Mouse (Mus musculus): ENCODE measurements around the gene Efnb2. TPM values are rescaled to one million over a fixed set of nuclear protein-coding genes. Genes with fewer than 3 reads are reported as not detected.

Gene Efnb2
- polyA plus RNA-seq, 1 experiment, result 35.3 TPM

DNA sequence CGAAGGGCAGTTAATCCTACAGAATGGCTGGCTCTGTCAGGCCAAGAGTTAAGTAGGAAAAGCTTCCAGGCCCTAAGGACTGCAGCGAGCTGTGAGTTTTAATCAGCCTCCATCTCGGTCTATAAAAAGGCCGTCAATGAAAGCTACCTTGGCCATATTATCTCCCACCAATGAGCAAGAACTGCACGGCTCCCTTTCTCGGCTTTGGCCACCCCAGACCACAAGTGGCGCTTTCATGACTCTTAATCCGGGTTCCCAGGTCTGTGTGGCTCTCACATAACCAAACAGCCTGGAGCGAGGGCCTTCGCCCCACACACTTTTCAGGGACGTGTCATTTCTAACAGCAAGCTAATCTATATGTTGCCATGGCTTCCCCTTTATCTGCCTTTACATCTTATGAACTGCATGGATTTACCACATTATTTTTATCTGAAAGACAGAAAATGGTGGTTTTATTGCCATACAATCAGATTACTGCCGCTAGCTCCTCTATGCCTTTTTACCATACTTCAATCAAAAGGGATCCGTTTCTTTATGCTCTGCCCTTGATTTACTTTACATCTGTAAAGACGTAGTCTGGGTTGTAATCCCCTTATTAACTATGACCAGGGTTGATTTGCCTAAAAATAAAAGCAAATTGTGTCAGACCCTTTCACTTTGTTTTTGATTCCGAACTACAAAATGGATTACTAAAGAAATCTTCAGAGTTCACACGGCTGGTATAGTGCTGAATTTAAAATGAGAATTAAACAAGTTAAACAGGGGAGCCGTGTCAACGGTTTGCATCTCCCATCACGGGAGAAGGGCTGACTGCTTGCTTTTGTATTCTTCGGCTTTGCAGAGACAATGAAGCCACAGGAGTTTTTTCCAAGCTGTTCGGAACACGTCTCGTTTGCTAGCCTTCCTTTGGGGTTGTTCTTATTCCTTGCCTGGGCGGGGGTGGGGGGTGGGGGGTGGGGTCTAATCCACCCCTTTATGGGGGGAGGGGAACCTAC, 5.4 kb downstream of the Efnb2 start:
- no peak for DNase-seq (ENCODE audit: low read depth)

DNA sequence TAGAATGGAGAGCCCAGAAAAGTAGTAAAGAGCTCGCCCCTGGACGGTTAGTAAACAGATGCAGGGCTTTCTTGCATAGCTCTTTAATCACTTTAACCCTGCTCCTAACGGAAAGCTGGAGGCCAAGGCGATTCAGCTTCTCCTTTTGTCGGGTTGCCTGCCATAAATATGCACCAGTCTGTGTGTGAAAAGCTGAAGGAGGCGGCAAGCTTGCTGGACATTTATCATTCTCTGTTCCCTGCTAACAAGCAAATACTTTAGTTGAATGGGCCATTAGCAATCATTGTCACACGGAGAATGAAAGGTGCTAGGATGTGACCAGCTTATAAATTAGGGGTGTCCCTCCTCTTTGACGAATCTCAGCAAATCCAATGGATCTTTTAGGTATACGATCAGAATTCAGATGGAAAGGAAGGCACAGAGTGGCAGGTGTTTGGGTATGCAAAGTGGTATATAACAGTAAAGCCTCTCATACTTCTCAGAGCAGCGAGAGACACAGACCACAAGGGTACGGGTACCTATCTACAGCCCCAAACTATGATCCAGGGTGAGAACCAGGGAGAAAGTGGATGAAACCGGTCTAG, 7.0 kb downstream of the Efnb2 start:
- DNase-seq (ENCODE audit: low read depth), result no peak

DNA sequence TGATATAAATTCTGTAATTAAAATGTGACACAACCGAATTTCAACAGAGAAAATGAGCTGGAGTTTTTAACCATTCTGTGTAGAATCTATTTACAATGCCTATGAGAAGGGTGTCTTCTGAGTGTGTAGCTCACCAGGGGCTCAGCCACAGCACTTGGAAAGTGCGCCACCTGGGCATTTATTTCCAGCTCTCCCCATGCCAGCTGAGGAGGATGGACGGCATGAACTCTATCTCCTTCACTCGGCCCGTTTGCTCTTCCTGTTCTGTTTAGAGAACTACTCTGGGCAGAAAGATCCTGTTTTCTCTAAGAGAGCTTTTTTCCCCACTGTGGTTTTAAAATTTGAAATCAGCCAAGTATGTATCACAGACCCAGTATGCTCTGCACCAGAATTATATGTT, 7.7 kb downstream of the Efnb2 start:
- DNase-seq (ENCODE audit: low read depth), result no peak

DNA sequence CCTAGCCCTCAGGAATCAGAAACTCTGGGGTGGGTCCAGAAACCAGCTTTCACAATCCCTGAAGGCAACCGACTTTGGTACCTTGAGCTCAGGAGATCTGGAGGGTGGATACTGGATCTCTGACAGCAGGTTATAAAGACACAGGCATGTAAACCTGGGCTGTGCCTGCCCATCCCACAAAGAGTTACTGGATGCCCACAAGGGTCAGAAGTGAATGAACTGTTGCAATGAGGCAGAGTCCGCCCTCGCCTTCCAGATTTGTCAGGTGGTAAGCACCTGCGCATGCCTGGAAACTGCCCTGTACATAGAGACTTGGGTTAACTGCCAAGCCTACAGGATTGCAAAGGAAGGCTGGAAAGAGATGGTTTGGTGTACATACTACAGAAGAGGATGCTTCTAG, 8.7 kb downstream of the Efnb2 start:
- DNase-seq (ENCODE audit: low read depth), result no peak

DNA sequence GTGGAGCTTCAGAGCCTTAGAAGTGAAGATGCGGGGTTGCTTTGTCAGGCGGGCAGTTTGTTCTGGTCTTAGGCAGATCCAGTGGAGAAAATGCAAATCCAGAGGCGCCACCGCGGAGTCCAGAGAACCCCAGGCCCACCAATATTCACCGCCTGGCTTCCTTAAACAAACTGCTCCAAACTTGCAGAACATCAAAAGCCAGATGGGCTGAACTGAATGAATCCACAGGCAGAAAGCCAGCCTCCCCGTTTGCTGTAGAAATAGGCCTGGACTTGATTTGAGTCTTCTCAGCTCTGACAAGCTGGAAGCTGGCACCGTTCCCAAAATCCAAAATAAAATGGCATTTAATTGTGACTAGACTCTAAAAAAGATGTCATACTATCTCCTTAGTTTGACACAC, 11.1 kb downstream of the Efnb2 start:
- DNase-seq (ENCODE audit: low read depth), result no peak

DNA sequence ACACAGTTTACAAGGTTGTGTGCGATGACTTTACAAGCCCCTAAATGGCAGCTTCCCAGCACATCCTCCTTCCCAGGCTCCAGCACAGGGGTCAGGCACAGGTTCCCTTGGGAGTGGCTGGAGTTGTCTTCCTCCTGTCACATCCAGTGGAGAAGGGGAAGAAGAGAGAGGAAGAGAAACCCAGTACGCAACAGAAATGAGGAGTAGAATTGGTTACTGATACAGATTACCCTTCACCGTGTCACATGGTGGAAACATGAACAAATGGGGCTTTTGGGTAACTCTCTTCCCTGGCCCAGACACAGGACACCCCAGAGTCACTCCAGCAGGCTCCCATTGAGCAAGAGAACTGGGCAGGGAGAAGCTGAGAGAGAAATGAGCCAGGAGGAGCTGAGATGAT, 11.5 kb downstream of the Efnb2 start:
- DNase-seq (ENCODE audit: low read depth), result no peak

DNA sequence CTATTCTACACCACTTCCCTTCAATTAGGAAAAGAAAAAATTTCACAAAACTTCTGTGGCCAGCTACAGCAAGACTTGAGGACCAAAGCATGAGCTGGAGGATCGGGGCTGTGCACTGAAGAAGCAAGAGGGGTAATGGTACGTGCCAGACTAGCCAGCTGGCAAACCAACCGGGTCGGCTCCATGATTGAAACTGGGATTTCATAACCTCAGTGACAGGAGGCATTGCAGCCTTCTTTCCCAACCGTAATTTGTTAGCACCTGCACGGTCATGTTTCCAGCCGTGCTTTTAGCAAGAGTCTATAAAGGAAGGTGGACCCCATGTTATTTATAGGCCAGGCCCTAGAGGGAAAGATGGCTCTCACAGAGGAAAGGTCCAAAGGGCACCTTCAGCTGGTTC, 12.4 kb downstream of the Efnb2 start:
- no peak for DNase-seq (ENCODE audit: low read depth)

DNA sequence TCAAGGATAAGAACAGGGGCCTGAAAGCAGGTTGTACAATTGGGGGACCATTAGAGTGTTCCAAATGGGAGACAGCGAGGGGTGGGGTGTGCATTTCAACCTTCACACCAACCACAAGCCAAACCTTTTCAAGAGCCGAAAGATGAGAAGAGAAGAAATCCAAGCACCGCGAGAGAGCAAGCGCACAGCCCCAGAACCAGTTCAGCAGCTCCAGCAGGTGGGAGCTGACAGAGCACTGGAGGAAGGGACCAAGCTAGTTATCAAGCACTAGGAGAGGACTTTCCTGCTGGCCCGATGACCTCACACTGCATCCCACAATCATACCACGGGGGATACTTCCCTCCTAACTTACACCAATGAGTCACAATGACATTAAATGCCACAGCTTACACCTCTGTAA, 13.2 kb downstream of the Efnb2 start:
- DNase-seq (ENCODE audit: low read depth), result no peak

DNA sequence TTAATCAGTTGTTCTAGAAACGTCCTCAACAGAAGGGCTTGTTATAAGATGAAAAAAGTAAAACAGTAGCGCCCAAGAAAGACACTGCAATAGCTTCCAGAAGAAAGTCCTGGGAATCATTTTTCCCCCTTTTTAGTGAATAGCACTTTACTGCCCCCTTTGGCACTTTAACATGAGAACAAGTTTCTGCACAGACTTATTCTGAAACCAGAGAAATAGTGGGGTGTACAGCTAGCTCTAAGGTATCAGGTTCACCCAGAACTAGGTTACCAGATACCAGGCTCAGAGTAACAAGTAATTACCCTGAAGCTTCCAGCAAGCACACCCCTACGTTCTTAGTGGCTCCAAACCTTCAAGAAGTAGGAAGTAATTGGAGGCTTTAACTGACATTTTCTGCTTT, 13.7 kb downstream of the Efnb2 start:
- no peak for DNase-seq (ENCODE audit: low read depth)

DNA sequence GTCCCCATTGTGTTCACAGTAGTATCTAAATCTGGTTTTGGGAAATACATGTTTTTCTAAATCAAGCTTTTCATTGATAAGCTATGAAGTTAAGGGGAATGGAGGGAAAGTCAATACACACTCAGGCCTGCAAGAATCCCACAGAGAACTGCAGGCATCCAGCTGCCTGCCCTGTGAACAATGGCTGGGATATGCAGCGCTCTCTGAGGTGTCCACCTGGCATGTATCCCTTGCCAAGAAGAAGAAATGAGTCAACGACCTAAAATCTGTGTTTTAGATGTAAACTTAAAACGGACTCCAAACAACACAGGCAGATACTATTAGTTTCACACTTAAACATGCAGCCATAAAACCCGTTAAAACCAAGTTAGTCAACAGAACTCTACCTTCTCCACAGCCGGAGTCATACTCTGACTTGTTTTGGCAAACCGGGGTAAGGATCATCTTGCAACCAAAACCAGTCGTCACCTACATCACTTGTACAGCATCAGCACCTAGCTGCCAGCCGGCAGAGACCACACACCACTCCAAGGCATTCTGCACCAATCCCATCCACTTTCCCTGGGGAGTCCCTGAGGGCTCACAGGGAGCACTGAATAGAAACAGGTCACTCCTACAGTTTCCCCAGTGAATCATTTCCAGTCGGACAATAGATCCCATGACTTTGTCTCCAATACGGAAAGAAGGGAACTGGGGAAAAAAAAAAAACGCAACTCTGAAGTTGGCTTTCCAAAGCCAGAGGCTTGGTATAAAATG, 16.7 kb downstream of the Efnb2 start:
- DNase-seq (ENCODE audit: low read depth), result no peak

DNA sequence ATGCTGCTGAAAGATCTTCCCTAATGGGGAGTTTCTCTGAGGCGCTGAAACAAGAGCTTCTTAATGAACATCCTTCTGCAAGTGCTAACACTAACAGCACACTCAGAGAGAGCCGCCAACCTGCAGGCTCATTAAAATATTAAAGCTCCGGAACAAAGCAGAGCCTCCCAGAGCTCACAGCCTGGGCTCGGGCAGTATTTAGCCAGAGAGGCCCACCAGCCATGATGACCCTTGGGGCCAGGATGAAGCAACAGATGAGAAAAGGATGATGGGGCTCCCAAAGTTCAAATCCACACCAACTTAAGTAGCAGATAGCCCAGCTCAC, 20.8 kb downstream of the Efnb2 start:
- DNase-seq (ENCODE audit: low read depth), result no peak

DNA sequence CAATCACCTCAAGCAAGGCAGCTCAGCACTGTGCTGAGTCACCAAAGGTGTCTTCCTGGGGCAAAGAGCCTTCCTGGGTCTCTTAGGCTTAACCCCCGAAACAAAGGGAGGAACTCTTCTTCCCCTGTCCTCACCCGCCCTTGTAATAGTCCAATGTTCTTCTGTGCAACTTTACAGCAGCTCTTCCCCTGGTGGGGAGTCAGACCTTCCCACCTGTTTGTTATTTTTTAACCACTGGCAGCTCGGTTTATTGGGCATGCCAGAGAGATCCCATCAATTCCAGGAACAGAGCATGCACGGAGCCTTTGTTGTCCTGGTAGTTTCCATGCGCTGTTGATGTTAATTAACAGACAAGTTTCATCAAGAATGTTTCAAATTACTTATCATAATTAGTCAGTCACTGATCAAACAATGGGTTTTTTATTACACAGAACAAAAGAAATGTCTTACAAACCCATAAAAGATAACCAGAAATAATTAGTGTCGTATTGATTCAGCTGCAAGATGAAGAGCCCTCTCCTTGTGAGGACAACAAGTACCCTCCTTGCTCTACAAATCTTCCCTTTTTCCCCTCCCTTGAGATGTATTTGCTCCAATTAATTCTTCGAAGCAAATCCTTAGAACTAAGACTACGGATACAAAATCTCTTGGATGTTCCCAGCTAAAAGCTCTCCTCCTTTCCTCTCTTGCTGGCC, 21.3 kb downstream of the Efnb2 start:
- DNase-seq (ENCODE audit: low read depth), result no peak

DNA sequence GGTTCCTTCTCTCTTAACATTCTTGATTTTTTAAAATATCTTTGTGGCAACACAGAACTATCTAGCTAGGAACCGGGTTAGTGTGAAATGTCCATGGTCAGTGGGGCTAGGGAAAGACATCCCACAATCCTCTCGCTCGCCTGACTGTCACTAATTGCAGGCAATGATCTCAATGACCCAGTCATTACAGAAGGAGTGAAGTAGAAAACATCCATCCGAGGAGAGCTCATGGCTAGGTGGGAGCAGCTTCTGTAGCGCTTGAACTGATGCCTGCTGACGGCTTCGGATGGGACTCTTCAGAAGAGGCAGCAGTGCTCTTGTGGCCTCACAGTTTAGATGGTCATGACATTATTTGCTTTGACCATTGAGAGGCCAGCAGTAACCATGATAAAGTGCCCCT, 29.6 kb downstream of the Efnb2 start:
- no peak for DNase-seq (ENCODE audit: low read depth)

DNA sequence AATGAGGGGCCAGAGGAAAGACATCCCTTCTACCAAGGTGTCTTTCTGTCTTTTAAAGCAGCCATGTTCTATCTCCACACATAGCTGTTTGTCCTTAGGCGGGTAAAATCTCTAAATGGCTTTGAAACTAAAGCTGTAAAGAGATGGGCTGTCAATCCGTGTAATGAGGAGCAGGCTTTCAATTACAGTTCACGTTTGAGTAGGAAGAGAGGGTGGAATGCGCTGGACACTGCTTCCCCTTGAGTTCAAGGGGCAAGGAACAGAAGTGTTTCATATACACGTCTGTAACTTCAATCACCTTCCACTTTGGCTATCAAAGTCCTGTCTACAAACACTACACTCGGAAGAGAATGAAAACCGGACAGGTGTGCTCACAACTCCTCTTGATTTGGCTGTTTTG, 37.0 kb downstream of the Efnb2 start:
- DNase-seq (ENCODE audit: low read depth), result no peak

DNA sequence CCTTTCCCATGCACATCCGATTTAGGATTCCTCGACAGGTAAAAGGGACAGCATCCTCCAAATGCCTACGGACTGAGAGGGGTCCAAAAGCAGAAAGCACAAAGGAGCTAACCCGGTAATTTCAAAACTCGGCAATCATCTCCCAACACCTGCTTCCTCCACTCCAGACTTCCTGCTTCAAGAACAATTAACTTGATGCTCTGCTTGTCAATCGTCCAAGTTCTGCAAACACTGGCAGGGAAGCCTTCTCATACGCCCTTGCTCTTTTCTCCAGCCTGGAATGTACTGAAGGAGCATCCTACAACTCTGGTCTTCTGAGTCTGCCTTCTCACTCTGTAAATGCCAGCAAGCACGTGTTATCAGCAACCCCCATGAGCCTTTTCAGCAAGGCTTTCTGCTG, 37.6 kb downstream of the Efnb2 start:
- no peak for DNase-seq (ENCODE audit: low read depth)

DNA sequence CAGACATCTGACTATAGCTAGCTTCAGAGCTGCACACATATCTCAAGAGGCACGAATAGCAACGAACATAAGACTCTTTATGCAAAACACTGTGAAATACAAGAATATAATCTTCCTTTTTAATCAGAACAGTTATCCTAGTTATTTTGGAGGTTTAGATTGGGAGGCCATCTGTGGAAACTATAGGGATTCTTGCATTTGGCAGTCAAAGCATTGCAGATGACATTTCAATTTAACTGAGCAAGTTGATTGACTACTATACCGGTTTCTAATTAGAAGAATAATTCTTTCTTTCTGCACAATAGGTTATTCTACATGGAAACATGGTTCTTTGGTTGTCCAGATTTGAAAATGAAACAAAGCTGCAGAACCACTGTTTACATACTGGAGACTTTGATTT, 38.6 kb downstream of the Efnb2 start:
- no peak for DNase-seq (ENCODE audit: low read depth)

DNA sequence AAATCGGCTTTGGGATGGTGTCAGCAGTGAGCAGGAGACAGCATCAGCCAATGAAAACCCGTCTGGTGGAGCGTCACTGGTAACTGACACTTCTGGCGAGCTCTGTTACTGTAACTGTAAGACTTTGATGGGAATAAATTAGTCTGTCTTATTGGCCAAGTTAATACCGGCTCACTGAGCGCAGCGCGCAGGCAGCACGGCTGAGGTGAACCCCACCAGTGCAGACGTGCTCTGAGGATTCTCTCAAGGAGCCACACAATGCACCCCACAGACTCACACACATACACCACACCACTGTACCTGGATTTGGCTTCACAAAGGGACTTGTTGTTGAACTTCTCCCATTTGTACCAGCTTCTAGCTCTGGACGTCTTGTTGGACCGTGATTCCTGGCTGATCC, 39.0 kb downstream of the Efnb2 start:
- DNase-seq (ENCODE audit: low read depth), result no peak

DNA sequence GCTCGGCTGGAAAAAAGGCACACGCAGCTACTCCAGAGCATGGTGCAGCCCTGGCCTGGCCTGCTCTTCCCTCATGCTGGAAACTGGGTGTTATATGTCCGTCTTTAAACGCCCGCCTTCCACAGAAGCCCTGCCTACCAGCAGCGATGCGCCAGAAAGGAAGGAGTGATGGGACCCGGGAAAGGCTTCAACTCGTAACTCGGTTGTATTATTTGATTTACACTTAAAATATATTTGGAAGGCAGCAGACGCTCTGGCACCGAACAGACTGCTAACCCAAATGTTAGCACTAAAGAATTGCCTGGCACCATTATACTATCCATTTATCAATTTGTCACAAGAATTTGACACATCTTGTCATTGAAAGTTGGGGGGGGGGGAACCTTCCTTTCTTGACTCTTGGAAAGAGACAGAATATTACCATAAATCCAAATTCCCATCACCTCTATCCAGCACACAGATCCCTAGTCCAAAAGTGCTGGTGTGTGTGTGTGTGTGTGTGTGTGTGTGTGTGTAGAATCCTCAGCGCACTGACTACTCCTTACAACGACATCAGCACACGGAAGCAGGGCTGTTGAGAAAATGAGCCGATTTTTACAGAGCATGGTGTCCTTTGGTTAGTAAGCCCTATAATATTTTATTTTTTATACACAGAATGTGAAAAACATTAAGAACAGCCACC, 39.7 kb downstream of the Efnb2 start:
- DNase-seq (ENCODE audit: low read depth), result no peak

DNA sequence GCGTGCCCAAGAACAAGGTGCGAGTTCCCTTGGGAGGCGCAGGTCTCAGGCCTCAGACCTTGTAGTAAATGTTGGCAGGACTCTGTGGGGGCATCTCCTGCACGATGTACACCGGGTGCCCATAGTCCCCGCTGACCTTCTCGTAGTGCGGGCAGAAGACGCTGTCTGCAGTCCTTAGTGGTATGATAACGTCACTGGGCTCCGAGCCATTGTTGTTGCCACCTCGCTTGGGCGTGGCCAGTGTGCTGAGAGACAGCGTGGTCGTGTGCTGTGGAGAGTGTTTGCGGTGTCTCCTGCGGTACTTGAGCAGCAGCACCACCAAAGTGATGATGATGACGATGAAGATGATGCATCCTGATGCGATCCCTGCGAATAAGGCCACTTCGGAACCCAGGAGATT, 40.5 kb downstream of the Efnb2 start:
- DNase-seq (ENCODE audit: low read depth), result no peak

DNA sequence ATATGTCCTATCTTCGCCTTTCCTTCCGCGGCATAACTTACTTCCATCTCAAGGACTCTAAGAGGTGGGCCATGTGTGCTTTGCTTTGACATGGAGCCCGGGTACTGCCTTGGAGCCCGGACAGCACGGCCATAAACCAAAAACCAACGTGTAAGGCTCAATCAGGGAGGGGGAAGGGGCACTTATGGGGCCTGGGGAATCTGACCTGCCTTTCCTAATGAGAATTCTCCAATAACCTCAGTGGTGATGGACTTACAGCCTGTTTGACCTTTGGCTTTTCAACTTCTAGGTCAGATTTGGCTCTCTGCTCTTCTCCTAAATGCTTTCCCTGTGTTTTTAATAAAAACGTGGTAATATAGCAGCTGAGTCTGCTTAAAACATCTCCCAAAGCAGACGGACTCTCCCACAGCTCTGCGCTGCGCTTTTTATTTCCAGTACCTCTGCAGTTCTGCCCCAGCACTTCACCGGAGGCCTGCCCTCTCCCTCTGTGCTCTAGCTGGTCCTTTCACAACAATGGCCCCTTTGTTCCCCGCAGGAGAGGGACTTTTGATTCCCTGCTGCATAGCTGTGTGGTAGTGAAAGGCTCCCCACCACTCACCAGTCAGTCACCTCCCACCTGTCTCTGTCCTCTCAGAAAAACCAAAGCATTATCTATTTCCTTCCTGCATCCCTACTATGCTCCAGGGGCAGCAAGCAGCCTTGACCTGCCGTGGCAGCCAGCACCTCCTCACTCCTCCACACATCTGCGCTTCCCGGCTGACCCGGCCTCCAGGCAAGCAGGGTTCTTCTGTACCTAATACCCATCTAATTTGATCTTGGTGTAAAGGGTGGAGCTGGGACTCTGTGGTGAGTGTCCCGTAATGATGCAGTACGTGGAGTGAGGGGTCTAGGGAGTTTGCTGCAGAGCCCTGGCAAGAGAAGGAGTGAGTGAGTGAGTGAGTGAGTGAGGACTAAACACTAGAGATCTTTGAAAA, 41.5 kb downstream of the Efnb2 start:
- DNase-seq (ENCODE audit: low read depth), result no peak

Data from gonadal fat pad, adult 2 months (tissue).